Mouse (Mus musculus): Measurements from ENCODE around the gene Frat2. TPM values are rescaled to one million over a fixed set of nuclear protein-coding genes. Genes with fewer than 3 reads are reported as not detected.

Frat2 gene
- total and polyA plus RNA-seq, 3 experiments = 55.6 to 110 TPM; not detected in 1

- Histone ChIP-seq H3K9ac (ENCODE audit: control insufficient read depth, low read depth, low read length, poor library complexity, severe bottlenecking) (no peak overlapping the region), H3K79me2 (ENCODE audit: control insufficient read depth, insufficient read depth, low read length, poor library complexity) (peaks cover 32% of the 10 kb centered on the region), H3K9me3 (replicated peaks; ENCODE audit: insufficient read depth, low read length) (no peaks in the 10 kb centered on the region), H3K36me3 (ENCODE audit: control insufficient read depth in 1 of 2, insufficient read depth in 2 of 2, low read length in 2 of 2) (peaks cover 0 to 47% of the 10 kb centered on the region in 2 experiments; a peak in 2 of 4 replicates), H3K4me3 (ENCODE audit: control insufficient read depth in 1 of 2, insufficient read depth in 1 of 2, low read depth in 2 of 2, low read length in 2 of 2) (no peak overlapping the region), H3K27ac (ENCODE audit: control insufficient read depth, low read depth, low read length) (peak overlapping the region; percentile 82; the same call in 1 of the 2 replicates), H3K27me3 (ENCODE audit: control insufficient read depth in 1 of 2, insufficient read depth in 2 of 2, low read length in 2 of 2) (no peaks in the 10 kb centered on the region), H3K4me1 (ENCODE audit: control insufficient read depth in 1 of 2, insufficient read depth in 2 of 2, low read length in 2 of 2) (peaks cover 25 to 44% of the 10 kb centered on the region in 2 experiments)
- TF ChIP-seq MAZ (IDR thresholded peaks at IDR 0.05; ENCODE audit: low read depth, low read length) (no peak), MAX (IDR thresholded peaks at IDR 0.05; ENCODE audit: low read length) (0 out of 2 replicates have a peak, but pooled peaks have one; percentile 33), ELF1 (IDR thresholded peaks at IDR 0.05; ENCODE audit: low read depth, low read length) (0 out of 2 replicates have a peak, but pooled peaks have one; percentile 36), USF1 (IDR thresholded peaks at IDR 0.05; ENCODE audit: low read depth, low read length) (no peak), HCFC1 (IDR thresholded peaks at IDR 0.05; ENCODE audit: low read depth, low read length) (no peak), POLR2AphosphoS2 (IDR thresholded peaks at IDR 0.05; ENCODE audit: low read length) (no peak), CHD1 (IDR thresholded peaks at IDR 0.05; ENCODE audit: low read depth, low read length) (no peak), MXI1 (IDR thresholded peaks at IDR 0.05; ENCODE audit: low read depth, low read length) (0 out of 2 replicates have a peak, but pooled peaks have one; percentile 30), MAFK (IDR thresholded peaks at IDR 0.05; ENCODE audit: borderline replicate concordance, low read depth, low read length) (no peak), CHD2 (IDR thresholded peaks at IDR 0.05; ENCODE audit: low read length) (no peak), SIN3A (IDR thresholded peaks at IDR 0.05; ENCODE audit: low read length) (peak; percentile 14; the same call in 1 of the 2 replicates), E2F4 (IDR thresholded peaks at IDR 0.05; ENCODE audit: borderline replicate concordance, low read depth, low read length) (no peak)
- DNase-seq (ENCODE audit: low read depth, low spot score) = no peak
These were observed 5.7 kb downstream of the Frat2 start for GRCm38 (mm10) chr19:41842196-41842595.

GRCm38 (mm10) chr19:41841105-41841750, 6.7 kb downstream of the Frat2 start:
- Histone ChIP-seq H3K9me3 (replicated peaks; ENCODE audit: insufficient read depth, low read length) (no peaks in the 10 kb centered on the region), H3K4me1 (ENCODE audit: control insufficient read depth in 1 of 2, insufficient read depth in 2 of 2, low read length in 2 of 2) (peaks cover 34 to 54% of the 10 kb centered on the region in 2 experiments), H3K4me3 (ENCODE audit: control insufficient read depth in 1 of 2, insufficient read depth in 1 of 2, low read depth in 2 of 2, low read length in 2 of 2) (peak overlapping the region; percentile 9 to 29), H3K36me3 (ENCODE audit: control insufficient read depth in 1 of 2, insufficient read depth in 2 of 2, low read length in 2 of 2) (peaks cover 0 to 57% of the 10 kb centered on the region in 2 experiments; a peak in 2 of 4 replicates), H3K27ac (ENCODE audit: control insufficient read depth, low read depth, low read length) (peak overlapping the region; percentile 82), H3K9ac (ENCODE audit: control insufficient read depth, low read depth, low read length, poor library complexity, severe bottlenecking) (peak overlapping the region; percentile 49), H3K79me2 (ENCODE audit: control insufficient read depth, insufficient read depth, low read length, poor library complexity) (peaks cover 22% of the 10 kb centered on the region), H3K27me3 (ENCODE audit: control insufficient read depth in 1 of 2, insufficient read depth in 2 of 2, low read length in 2 of 2) (no peaks in the 10 kb centered on the region)
- DNase-seq (ENCODE audit: low read depth, low spot score) = peak; percentile 75
- TF ChIP-seq CHD2 (IDR thresholded peaks at IDR 0.05; ENCODE audit: low read length) (0 out of 2 replicates have a peak, but pooled peaks have one; percentile 23), USF2 (IDR thresholded peaks at IDR 0.05; ENCODE audit: borderline replicate concordance in 1 of 2, insufficient read depth in 1 of 2, low read depth in 1 of 2, low read length in 2 of 2) (0 out of 4 replicates have a peak, but pooled peaks of 1 of the 2 experiments have one; percentile 3), SMC3 (IDR thresholded peaks at IDR 0.05; ENCODE audit: low read depth, low read length) (0 out of 2 replicates have a peak, but pooled peaks have one; percentile 2), BHLHE40 (IDR thresholded peaks at IDR 0.05; ENCODE audit: borderline replicate concordance, low read depth, low read length) (peak; percentile 80), MXI1 (IDR thresholded peaks at IDR 0.05; ENCODE audit: low read depth, low read length) (peak; percentile 54; the same call in 1 of the 2 replicates), ZMIZ1 (IDR thresholded peaks at IDR 0.05; ENCODE audit: low read depth, low read length) (0 out of 2 replicates have a peak, but pooled peaks have one; percentile 48), UBTF (IDR thresholded peaks at IDR 0.05; ENCODE audit: borderline replicate concordance, insufficient read depth, low read depth, low read length) (no peak), GABPA (IDR thresholded peaks at IDR 0.05; ENCODE audit: low read depth, low read length) (no peak), TCF12 (IDR thresholded peaks at IDR 0.05; ENCODE audit: low read depth, low read length) (peak; percentile 87), POLR2A (IDR thresholded peaks at IDR 0.05; ENCODE audit: control insufficient read depth in 1 of 2, insufficient read depth in 1 of 2, low read depth in 1 of 2, low read length in 2 of 2, poor library complexity in 1 of 2) (peak in 1 of 2 experiments; percentile 50; a peak in 1 of 4 replicates), MAX (IDR thresholded peaks at IDR 0.05; ENCODE audit: low read length) (peak; percentile 15; the same call in 1 of the 2 replicates), CTCF (IDR thresholded peaks at IDR 0.05 in 2 of 3, conservative IDR thresholded peaks at IDR 0.05 in 1 of 3; ENCODE audit: control insufficient read depth in 1 of 3, insufficient read depth in 1 of 3, low read depth in 2 of 3, low read length in 3 of 3, poor library complexity in 1 of 3, severe bottlenecking in 1 of 3) (no peak), KAT2A (conservative IDR thresholded peaks at IDR 0.05; ENCODE audit: low read depth, low read length) (peak; percentile 12; the same call in 1 of the 2 replicates), MAZ (IDR thresholded peaks at IDR 0.05; ENCODE audit: low read depth, low read length) (peak; percentile 86; the same call in 1 of the 2 replicates), ETS1 (IDR thresholded peaks at IDR 0.05; ENCODE audit: low read depth, low read length) (peak; percentile 89), HCFC1 (IDR thresholded peaks at IDR 0.05; ENCODE audit: low read depth, low read length) (no peak), ELF1 (IDR thresholded peaks at IDR 0.05; ENCODE audit: low read depth, low read length) (peak; percentile 73; the same call in 1 of the 2 replicates), NELFE (IDR thresholded peaks at IDR 0.05; ENCODE audit: low read depth, low read length) (peak; percentile 38; the same call in 1 of the 2 replicates), NRF1 (IDR thresholded peaks at IDR 0.05; ENCODE audit: insufficient read depth, low read depth, low read length, poor library complexity, severe bottlenecking) (no peak), TBP (IDR thresholded peaks at IDR 0.05; ENCODE audit: low read depth, low read length) (peak; percentile 60; the same call in 1 of the 2 replicates), MYC (IDR thresholded peaks at IDR 0.05; ENCODE audit: low read depth, low read length) (no peak), RCOR1 (IDR thresholded peaks at IDR 0.05; ENCODE audit: low read depth, low read length) (no peak)

All from MEL (cell line).